Mouse (Mus musculus): Measurements from ENCODE around the gene 2010300C02Rik.

The 2010300C02Rik gene

DNA sequence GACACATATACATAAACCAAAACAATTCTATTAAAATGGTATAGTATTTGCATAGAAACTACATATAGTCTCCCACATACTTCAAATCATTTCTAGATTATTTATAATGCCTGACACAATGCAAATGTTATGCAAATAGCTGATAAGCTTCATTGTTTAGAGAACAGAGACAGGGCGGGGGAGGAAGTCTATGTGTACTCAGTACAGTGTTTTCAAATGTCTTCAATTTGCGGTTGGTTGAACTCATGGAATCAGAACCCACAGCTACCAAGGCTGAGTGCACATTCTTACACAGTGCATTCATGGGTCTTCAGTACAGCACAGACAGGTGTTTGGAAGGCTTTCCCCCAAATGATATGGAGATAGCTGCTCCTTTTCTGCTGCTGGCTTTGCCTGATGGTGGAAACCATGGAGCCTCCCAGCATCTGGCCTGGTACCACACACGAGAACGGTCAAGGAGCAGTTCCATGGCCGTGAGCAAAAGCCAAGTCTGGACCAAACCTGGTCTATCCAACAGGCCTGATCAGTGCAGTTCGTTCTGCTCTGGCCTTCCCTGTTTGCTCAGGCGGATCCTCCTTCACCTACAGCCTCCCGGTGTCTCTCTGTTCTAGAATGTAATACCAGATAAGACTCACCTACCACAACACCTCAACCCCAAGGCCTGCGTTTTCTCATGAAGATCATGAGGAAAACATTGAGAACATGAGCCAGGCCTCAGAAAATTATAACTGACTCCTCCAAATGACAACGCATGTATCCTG is 8.1 kb downstream of the 2010300C02Rik start:
- no peak for DNase-seq (ENCODE audit: low read depth in 2 of 2, low spot score in 2 of 2)

GRCm38 (mm10) chr1:37711082-37711481 is 8.8 kb downstream of the 2010300C02Rik start:
- no peak for DNase-seq (ENCODE audit: low read depth in 2 of 2, low spot score in 2 of 2)

GRCm38 (mm10) chr1:37709736-37710135 is 10.1 kb downstream of the 2010300C02Rik start:
- DNase-seq (ENCODE audit: low read depth in 2 of 2, low spot score in 2 of 2), result no peak

DNA sequence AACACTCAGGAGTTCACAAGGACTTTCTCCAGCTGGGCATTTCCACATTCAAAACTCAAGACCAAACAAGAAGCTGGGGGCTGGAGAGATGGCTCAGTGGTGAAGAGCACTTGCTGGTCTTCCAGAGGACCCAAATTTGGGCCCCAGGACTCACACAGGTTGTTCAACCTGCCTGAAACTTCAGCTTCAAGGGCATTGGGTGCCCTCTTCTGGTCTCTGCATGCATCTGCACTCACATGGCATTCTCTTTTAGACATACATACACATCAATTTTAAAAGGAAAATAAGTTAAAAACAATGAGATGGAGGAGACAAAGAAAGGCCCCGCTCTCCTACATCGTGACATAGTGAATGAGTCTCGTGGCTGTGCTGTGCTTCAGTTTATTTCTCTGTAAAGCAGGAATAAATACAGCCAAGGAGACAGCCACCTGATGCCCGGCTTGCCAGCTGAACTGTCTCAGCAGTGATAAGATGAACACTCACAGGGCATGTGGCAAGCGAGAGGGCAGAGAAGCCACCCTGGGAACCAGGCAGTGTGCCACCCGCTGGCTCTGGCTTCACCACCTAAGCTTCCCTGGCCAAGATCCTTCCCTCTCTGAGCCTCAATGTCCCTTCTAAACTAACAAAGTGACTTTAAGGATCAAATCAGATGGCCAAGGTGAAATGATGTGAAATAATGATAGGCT is 11.5 kb downstream of the 2010300C02Rik start:
- DNase-seq (ENCODE audit: low read depth in 2 of 2, low spot score in 2 of 2), result no peak

DNA sequence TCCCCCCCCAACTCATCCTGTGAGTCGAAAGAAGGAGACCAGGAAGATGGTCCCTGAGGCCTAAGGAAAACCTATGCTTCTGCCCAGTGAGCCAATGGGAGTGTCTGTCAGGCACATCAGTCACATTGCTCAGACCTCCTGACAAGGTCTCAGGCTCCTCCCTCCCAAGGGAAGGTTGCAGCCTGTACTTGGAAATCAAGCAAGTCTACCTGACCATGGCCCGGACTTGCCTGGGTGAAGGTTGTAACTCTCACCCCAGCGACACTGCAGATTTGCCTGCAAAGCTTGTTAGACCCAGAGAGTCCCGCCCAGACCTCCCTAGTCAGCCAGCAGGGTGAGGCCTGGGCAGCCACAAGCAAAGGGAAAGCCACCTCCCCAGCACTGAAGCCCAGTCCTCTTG is 17.6 kb downstream of the 2010300C02Rik start:
- DNase-seq (ENCODE audit: low read depth in 2 of 2, low spot score in 2 of 2), result no peak

DNA sequence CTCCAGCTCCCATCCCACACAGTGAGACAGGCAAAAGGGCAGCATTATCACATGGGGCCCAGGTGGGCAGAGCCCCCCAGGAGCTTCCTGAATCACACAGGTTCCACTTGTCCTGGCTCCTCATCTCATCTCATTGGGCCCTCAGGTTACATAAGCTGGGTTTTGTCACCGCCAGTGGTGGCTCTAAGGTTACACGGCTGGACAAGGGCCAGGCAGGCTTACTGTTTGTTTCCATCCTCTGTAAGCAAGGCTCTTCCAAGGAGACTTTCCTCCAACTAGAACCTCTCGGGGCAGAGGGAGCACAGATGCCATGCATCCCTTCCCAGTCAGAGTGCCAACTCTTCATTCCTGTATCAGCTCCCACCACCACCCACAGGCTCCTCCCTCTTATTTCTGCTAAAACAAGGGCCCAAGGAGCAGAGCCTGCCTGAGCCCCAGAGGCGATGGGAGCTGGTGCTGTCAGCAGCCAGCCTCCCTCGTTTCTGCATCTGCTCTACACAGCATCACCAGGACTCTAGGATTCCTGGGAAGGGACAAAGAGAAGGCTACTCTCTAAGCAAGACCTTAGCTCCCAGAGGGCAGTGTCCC is 20.9 kb downstream of the 2010300C02Rik start:
- DNase-seq (ENCODE audit: low read depth in 2 of 2, low spot score in 2 of 2), result no peak

GRCm38 (mm10) chr1:37698186-37698839 is 21.6 kb downstream of the 2010300C02Rik start:
- DNase-seq (ENCODE audit: low read depth in 2 of 2, low spot score in 2 of 2), result no peak

DNA sequence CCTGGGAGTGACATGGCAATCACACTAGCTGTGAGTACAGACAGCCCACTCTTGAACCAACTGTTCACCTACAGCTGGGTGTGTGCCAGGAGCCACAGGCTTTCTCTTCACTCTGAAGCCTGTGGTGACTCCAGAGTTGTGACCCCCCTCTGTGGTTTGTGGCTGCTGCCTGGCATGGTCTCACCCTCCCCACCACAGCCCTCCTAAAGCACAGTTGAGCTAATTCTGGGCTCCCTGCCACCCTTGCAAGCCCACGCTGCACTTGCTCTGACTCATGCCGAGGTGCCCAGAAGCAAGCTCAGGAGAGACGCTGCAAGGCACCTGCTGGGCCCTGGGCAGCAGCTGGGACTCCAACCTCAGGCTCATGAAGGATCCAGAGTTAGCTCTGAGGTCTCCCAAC is 23.0 kb downstream of the 2010300C02Rik start:
- DNase-seq (ENCODE audit: low read depth in 2 of 2, low spot score in 2 of 2), result peak; percentile 47 to 70

- DNase-seq (ENCODE audit: low read depth in 2 of 2, low spot score in 2 of 2), result no peak
Measured at GRCm38 (mm10) chr1:37695732-37696131, 24.2 kb downstream of the 2010300C02Rik start.

GRCm38 (mm10) chr1:37694417-37694816 is 25.5 kb downstream of the 2010300C02Rik start:
- DNase-seq (ENCODE audit: low read depth in 2 of 2, low spot score in 2 of 2), result no peak

- DNase-seq (ENCODE audit: low read depth in 2 of 2, low spot score in 2 of 2), result peak; percentile 8 to 50
Measured at GRCm38 (mm10) chr1:37691179-37691578, 28.7 kb downstream of the 2010300C02Rik start.

- DNase-seq (ENCODE audit: low read depth in 2 of 2, low spot score in 2 of 2), result no peak
Measured at GRCm38 (mm10) chr1:37690665-37691064, 29.2 kb downstream of the 2010300C02Rik start.

DNA sequence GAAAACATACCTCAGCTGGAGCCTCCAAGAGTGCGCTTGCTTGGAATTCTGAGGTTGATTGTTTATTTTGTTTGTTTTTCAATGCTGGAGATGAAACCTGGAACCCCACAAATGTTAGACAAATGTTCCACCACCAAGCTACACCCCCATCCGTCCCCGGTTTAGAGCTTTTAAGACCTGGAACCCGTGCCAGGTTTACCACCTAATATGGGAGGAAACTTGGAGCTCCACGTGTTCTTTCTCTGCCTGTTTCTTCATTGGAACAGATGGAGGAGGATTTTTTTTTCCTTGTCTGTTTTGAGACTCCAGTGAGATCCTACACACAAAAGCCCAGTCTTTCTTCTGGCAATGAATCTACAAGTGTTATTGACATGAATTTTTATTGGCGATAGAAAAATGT is 30.2 kb downstream of the 2010300C02Rik start:
- no peak for DNase-seq (ENCODE audit: low read depth in 2 of 2, low spot score in 2 of 2)

DNA sequence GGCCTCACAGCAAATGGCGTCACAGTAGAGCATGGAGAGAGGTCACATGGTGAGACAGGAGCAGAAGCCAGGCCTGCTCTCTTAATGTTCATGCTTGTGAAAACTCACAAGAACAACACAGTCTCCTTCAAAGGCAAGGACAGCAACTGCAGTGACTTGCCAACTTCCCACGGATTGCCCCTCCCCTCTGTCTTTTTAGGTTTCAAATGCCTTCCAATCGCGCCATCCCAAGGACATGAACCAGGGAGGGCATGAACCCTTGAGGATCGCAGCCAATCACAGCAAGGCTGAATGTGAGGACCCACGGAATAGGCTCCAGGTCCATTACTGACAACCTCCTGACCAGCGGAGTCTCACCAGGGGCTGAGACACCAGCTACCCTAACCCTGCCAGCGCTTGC is 31.5 kb downstream of the 2010300C02Rik start:
- DNase-seq (ENCODE audit: low read depth in 2 of 2, low spot score in 2 of 2), result no peak

GRCm38 (mm10) chr1:37687515-37687914 is 32.4 kb downstream of the 2010300C02Rik start:
- DNase-seq (ENCODE audit: low read depth in 2 of 2, low spot score in 2 of 2), result no peak

DNA sequence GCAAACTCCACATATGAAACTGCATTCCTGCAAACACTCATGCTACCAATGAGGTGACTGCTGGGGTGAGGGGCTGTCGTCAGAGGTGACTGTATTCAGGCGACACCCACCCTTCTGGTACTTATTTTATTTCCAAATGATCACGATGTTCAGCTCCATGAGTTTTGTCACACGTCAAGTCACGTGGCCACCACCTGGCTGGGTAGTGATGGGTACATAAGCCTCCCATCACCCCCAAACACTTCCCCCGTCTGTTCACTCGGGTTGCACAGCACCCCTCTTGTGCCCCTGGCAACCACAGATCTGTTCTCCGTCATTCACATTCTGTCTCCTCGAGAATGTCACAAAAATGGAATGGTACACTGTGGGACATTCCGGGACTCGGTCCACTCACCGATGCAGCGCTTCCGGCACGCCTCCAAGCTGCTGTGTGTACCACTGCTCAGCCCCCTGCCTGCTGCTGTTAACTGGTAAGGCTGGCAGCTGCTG is 32.9 kb downstream of the 2010300C02Rik start:
- no peak for DNase-seq (ENCODE audit: low read depth in 2 of 2, low spot score in 2 of 2)

DNA sequence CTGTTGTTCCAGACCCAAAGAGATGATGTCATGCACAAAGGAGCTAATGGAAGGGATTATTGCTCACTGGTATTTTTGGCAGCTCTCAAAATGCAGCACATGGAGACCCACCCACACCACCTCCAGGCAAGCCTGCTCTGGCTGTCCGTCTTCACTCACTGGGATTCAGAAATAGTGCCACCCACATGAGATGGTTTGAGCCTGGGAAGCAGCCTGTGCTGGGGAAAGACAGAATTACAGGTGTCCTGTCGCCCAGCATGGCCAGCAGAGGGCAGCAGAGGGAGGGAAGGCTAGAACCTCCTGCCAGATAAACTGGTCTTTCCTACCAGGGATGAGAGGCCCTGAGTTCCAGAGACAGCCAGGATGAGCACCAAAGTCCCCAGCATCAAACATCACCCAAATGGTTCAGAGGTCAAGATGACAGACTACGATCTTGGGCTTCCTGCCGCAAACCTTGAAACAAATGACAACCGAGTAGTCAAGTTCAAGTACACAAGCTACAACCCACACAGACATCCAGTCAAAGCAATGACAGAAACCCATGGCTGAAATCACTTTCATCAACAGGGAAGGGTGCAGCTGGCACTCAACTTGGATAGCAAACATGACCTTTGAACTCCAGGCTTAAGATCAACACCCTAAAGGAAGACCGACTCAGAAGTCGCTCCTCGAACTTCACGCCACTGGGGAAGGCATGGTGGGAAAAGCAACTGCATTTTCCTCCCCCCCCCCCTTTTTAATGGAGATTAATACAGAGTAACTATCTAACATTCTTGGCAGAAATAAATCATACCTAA is 41.4 kb downstream of the 2010300C02Rik start:
- DNase-seq (ENCODE audit: low read depth in 2 of 2, low spot score in 2 of 2), result peak; percentile 58 to 70

DNA sequence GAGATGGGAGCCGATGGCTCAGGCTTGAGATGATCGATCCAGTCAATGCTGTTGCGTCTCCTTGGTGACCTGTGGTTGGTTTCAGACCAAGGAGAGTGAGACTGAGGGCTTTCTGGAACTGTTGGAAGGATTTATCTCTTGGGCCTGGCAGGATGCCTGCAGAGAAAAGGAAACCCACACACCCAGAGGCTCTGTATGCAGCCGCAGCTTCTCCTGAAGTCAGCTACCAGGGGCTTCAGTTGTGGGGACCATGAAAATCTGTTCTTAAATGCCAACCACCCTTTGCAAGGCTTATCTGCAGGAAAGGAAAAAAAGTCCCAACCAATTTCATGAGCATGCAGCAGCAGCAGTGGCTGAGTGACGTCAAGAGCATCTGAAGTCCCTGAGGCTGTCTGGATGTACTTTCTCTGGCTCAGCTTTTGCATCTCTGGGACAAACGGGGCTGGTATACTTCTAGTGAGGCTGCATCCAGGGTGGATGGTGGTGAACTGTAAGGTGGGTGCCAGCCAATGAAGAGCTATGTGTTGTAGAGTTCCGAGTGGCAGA is 42.8 kb downstream of the 2010300C02Rik start:
- no peak for DNase-seq (ENCODE audit: low read depth in 2 of 2, low spot score in 2 of 2)

DNA sequence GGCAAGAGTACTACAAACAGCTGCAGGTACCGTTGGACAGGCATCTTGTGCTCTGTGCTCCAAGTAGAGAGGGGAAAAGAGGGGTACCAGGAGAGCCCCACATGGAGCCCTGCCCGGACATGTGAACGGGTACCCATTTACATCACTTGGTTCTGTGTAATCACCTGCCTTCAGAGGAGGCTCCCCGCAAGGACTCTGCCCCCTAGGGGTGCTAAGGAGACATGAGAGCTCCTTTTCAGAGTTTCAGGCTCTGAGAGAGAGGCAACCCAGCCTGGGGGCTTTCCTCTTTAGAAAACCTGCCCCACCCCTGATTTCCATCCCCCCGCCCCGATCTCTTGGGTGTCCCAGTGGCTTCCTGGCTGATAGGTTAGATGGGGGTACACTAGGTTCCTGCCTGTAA is 44.4 kb downstream of the 2010300C02Rik start:
- DNase-seq (ENCODE audit: low read depth in 2 of 2, low spot score in 2 of 2), result no peak

DNA sequence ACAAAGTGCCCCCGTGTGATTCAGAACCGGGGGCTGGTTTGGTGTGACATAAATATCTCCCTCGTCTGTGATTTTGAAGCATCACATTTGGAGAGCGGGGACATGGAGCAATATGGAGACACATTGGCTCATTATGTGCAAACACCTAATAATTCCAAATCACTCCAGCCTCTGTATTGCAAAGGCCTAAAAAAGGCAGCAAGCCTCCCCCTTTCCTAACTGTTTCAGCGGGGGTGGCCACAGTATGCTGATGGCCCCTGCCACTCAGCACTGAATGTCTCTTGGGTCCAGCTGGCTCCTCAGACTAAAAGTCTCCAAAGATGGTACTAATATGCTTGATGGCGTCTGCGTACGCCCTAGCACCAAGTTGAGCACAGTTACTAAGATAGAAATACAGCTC is 45.6 kb downstream of the 2010300C02Rik start:
- DNase-seq (ENCODE audit: low read depth in 2 of 2, low spot score in 2 of 2), result no peak
